Mouse (Mus musculus): ENCODE results near the gene Prr13. TPM values are rescaled to one million over a fixed set of nuclear protein-coding genes. Genes with fewer than 3 reads are reported as not detected.

Gene Prr13
- polyA plus RNA-seq, 1 experiment from 2014 or later: 394 TPM

DNA sequence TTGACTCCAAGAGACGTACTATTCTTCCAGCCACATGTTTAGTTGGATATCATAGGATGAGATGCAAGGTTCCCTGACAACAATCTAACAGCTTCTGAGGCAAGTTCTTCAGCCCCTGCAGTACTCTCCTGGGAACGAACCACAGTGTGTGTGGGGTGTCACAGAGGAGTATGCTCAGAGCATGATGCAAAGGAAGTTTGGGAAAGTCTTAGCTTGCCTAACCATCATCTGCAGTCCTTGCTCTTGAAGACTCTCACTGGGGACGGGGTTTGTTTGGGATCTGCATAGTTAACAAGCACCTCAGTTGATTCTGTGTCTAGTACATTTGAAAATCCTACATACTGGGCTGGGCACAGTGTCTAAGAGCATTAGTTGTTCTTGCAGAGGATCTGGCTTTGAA, 49.5 kb downstream of the Prr13 start:
- no peak overlapping the region for H3K4me2 ChIP-seq (replicated peaks; ENCODE audit: low read depth)
- peaks cover 7% of the 10 kb centered on the region for H3K36me3 ChIP-seq (ENCODE audit: control insufficient read depth, insufficient read depth)
- no peak for ATAC-seq
- no peak overlapping the region for H3K27ac ChIP-seq (ENCODE audit: low read depth, low read length)
- H3K27me3 ChIP-seq (replicated peaks; ENCODE audit: control insufficient read depth, insufficient read depth, low read length): no peaks in the 10 kb centered on the region
- WGBS: 84% methylated on average over 3 of the region's 3 CpGs
- H3K4me1 ChIP-seq (replicated peaks; ENCODE audit: control insufficient read depth, insufficient read depth, low read length): no peaks in the 10 kb centered on the region
- H3K9ac ChIP-seq (ENCODE audit: low read depth, low read length): no peak overlapping the region
- no peaks in the 10 kb centered on the region for H3K9me3 ChIP-seq (ENCODE audit: control insufficient read depth)
- TF ChIP-seq CTCF (IDR thresholded peaks at IDR 0.05; ENCODE audit: low read depth): no peak
- H3K4me3 ChIP-seq (ENCODE audit: low read depth, low read length): no peak overlapping the region

- H3K36me3 ChIP-seq (ENCODE audit: control insufficient read depth, insufficient read depth): no peaks in the 10 kb centered on the region; the same call in 1 of the 2 replicates
- H3K4me1 ChIP-seq (replicated peaks; ENCODE audit: control insufficient read depth, insufficient read depth, low read length): no peaks in the 10 kb centered on the region
- peak; percentile 17; the same call in 1 of the 2 replicates for ATAC-seq
These were observed 51.3 kb downstream of the Prr13 start for GRCm38 (mm10) chr15:102510110-102510509.

DNA sequence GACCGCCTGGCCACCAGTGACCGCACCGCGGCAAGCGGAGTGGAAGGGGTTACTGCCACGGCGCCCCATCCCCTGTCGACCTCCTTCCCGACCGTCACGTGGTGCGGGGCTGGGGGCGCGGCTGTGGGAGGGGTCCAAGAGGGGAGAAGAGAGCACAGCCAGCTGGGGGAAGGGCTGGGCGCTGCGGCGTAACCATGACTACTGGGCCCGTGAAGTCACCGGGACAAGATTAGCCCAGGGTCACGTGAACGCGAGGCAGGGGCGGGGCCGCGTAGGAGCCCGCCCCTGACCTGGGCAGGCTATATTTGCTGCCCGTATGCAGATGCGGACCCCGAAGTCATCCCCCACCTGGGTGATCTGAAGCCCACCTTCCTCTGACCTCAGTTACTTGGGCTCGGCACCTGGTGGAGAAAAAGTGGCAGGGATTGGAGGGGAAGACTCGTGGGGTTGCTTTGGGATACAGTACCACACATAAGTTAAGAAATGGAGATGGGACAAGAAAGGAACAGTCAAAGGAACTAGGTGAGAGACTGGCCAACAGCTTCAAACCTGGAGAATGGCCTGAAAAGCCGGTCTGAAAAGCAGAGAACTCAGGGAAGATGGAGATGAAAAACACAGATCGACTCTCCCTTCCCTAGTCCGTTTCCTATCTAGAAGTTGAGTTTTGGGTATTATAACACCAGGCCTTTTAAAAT, 51.9 kb downstream of the Prr13 start:
- H3K27me3 ChIP-seq (replicated peaks; ENCODE audit: control insufficient read depth, insufficient read depth, low read length): no peaks in the 10 kb centered on the region
- peak overlapping the region; percentile 96 for H3K4me2 ChIP-seq (replicated peaks; ENCODE audit: low read depth)
- H3K27ac ChIP-seq (ENCODE audit: low read depth, low read length): peak overlapping the region; percentile 16; the same call in 1 of the 2 replicates
- H3K4me3 ChIP-seq (ENCODE audit: low read depth, low read length): peak overlapping the region; percentile 62
- TF ChIP-seq CTCF (IDR thresholded peaks at IDR 0.05; ENCODE audit: low read depth): no peak
- ATAC-seq: peak; percentile 82
- H3K9me3 ChIP-seq (ENCODE audit: control insufficient read depth): no peaks in the 10 kb centered on the region
- no peaks in the 10 kb centered on the region for H3K4me1 ChIP-seq (replicated peaks; ENCODE audit: control insufficient read depth, insufficient read depth, low read length)
- H3K36me3 ChIP-seq (ENCODE audit: control insufficient read depth, insufficient read depth): no peaks in the 10 kb centered on the region
- WGBS: 3% methylated on average over 34 of the region's 34 CpGs
- peak overlapping the region; percentile 41 for H3K9ac ChIP-seq (ENCODE audit: low read depth, low read length)

More at GRCm38 (mm10) chr15:102510110-102510509, 51.3 kb downstream of the Prr13 start:
- H3K27me3 ChIP-seq (replicated peaks; ENCODE audit: control insufficient read depth, insufficient read depth, low read length): no peaks in the 10 kb centered on the region
- H3K4me2 ChIP-seq (replicated peaks; ENCODE audit: low read depth): peak overlapping the region; percentile 96
- peak overlapping the region; percentile 41 for H3K9ac ChIP-seq (ENCODE audit: low read depth, low read length)
- 8% methylated on average over 9 of the region's 9 CpGs for WGBS
- peak overlapping the region; percentile 15; the same call in 1 of the 2 replicates for H3K27ac ChIP-seq (ENCODE audit: low read depth, low read length)
- no peaks in the 10 kb centered on the region for H3K9me3 ChIP-seq (ENCODE audit: control insufficient read depth)
- H3K4me3 ChIP-seq (ENCODE audit: low read depth, low read length): peak overlapping the region; percentile 62
- TF ChIP-seq CTCF (IDR thresholded peaks at IDR 0.05; ENCODE audit: low read depth): no peak

DNA sequence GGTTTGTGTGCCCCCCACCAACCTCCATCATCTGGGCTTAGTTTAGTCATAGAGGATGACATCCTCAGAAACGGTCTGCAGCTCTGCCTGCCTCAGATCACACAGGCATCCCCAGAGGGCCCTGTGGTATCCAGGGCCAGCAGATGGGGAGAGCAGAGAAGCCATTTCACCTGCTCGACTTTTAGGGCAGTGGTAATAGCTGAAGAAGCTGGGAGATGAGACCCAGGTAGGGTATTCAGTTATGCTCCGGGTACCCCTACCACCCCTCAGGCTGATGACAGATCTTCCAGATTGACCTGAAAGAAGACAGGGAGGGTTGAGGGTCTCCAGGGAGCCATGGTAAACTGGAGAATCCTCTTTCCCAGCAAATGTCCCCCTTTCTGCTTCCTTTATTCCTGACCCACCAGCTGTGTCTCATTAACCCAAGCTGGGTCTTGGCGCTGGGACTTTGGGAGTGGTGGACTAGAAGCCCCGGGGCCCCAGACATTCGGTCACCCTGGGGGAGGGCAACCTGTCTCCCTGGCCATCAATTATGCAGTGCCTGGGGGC, 52.5 kb downstream of the Prr13 start:
- Histone ChIP-seq H3K36me3 (ENCODE audit: control insufficient read depth, insufficient read depth) (no peaks in the 10 kb centered on the region), H3K4me1 (replicated peaks; ENCODE audit: control insufficient read depth, insufficient read depth, low read length) (no peaks in the 10 kb centered on the region), H3K27ac (ENCODE audit: low read depth, low read length) (0 out of 2 replicates have a peak overlapping the region, but pooled peaks have one; percentile 29), H3K27me3 (replicated peaks; ENCODE audit: control insufficient read depth, insufficient read depth, low read length) (no peaks in the 10 kb centered on the region), H3K9me3 (ENCODE audit: control insufficient read depth) (no peaks in the 10 kb centered on the region), H3K4me3 (ENCODE audit: low read depth, low read length) (no peak overlapping the region), H3K4me2 (replicated peaks; ENCODE audit: low read depth) (peak overlapping the region; percentile 96), H3K9ac (ENCODE audit: low read depth, low read length) (no peak overlapping the region)
- 36% methylated on average over 6 of the region's 6 CpGs for WGBS
- ATAC-seq: no peak
- TF ChIP-seq CTCF (IDR thresholded peaks at IDR 0.05; ENCODE audit: low read depth): no peak

- H3K9ac ChIP-seq (ENCODE audit: low read depth, low read length): no peak overlapping the region
- no peaks in the 10 kb centered on the region for H3K9me3 ChIP-seq (ENCODE audit: control insufficient read depth)
- no peak overlapping the region for H3K4me3 ChIP-seq (ENCODE audit: low read depth, low read length)
- no peak for ATAC-seq
- no peak overlapping the region for H3K27ac ChIP-seq (ENCODE audit: low read depth, low read length)
- no peak overlapping the region for H3K4me2 ChIP-seq (replicated peaks; ENCODE audit: low read depth)
- H3K27me3 ChIP-seq (replicated peaks; ENCODE audit: control insufficient read depth, insufficient read depth, low read length): no peaks in the 10 kb centered on the region
- TF ChIP-seq CTCF (IDR thresholded peaks at IDR 0.05; ENCODE audit: low read depth): no peak
- 57% methylated on average over 5 of the region's 5 CpGs for WGBS
- no peaks in the 10 kb centered on the region for H3K4me1 ChIP-seq (replicated peaks; ENCODE audit: control insufficient read depth, insufficient read depth, low read length)
- no peaks in the 10 kb centered on the region for H3K36me3 ChIP-seq (ENCODE audit: control insufficient read depth, insufficient read depth)
These were observed 53.2 kb downstream of the Prr13 start for GRCm38 (mm10) chr15:102512010-102512409.

Other genes starting within 250 kb of the Prr13 start
- gene Itgb7, start 227.1 kb upstream of the Prr13 start, polyA plus RNA-seq (2015; fragmentation: Nextera tagmentation; extraction: Ambion mirVana): 2.6 and 2.9 TPM in 2 replicates
- gene Rarg, start 201.5 kb upstream of the Prr13 start, polyA plus RNA-seq (2015; fragmentation: Nextera tagmentation; extraction: Ambion mirVana): 5.9 and 7.3 TPM in 2 replicates
- 0.07 TPM in 1 of 2 replicates, not detected in the other for gene Gm9918, start 188.5 kb upstream of the Prr13 start, polyA plus RNA-seq (2015; fragmentation: Nextera tagmentation; extraction: Ambion mirVana)
- 80.4 and 81.1 TPM in 2 replicates for gene Mfsd5, start 179.6 kb upstream of the Prr13 start, polyA plus RNA-seq (2015; fragmentation: Nextera tagmentation; extraction: Ambion mirVana)
- gene Espl1, start 162.8 kb upstream of the Prr13 start, polyA plus RNA-seq (2015; fragmentation: Nextera tagmentation; extraction: Ambion mirVana): 4.7 and 5.4 TPM in 2 replicates
- 339 and 341 TPM in 2 replicates for gene Pfdn5, start 132.9 kb upstream of the Prr13 start, polyA plus RNA-seq (2015; fragmentation: Nextera tagmentation; extraction: Ambion mirVana)
- 35.8 and 41.5 TPM in 2 replicates for gene Myg1, start 127.3 kb upstream of the Prr13 start, polyA plus RNA-seq (2015; fragmentation: Nextera tagmentation; extraction: Ambion mirVana)
- 15.0 and 16.8 TPM in 2 replicates for gene Aaas, start 108.3 kb upstream of the Prr13 start, polyA plus RNA-seq (2015; fragmentation: Nextera tagmentation; extraction: Ambion mirVana)
- gene Sp7, start 91.8 kb upstream of the Prr13 start, polyA plus RNA-seq (2015; fragmentation: Nextera tagmentation; extraction: Ambion mirVana): 0.07 and 0.14 TPM in 2 replicates
- gene Sp1, start 52.9 kb upstream of the Prr13 start, polyA plus RNA-seq (2015; fragmentation: Nextera tagmentation; extraction: Ambion mirVana): 5.6 and 5.8 TPM in 2 replicates
- gene Amhr2, start 13.7 kb upstream of the Prr13 start, polyA plus RNA-seq (2015; fragmentation: Nextera tagmentation; extraction: Ambion mirVana): 0.35 and 0.50 TPM in 2 replicates
- gene Pcbp2, start 11.5 kb downstream of the Prr13 start, polyA plus RNA-seq (2015; fragmentation: Nextera tagmentation; extraction: Ambion mirVana): 109 and 115 TPM in 2 replicates
- gene Gm10337, start 44.7 kb downstream of the Prr13 start, polyA plus RNA-seq (2015; fragmentation: Nextera tagmentation; extraction: Ambion mirVana): 3.5 TPM in 1 of 2 replicates, not detected in the other
- 3.1 and 3.5 TPM in 2 replicates for gene Map3k12, start 58.0 kb downstream of the Prr13 start, polyA plus RNA-seq (2015; fragmentation: Nextera tagmentation; extraction: Ambion mirVana)
- 50.2 and 50.4 TPM in 2 replicates for gene Tarbp2, start 59.2 kb downstream of the Prr13 start, polyA plus RNA-seq (2015; fragmentation: Nextera tagmentation; extraction: Ambion mirVana)
- 1.1 TPM in 2 replicates for gene Npff, start 65.9 kb downstream of the Prr13 start, polyA plus RNA-seq (2015; fragmentation: Nextera tagmentation; extraction: Ambion mirVana)
- gene Gm28047, start 166.0 kb downstream of the Prr13 start, polyA plus RNA-seq (2015; fragmentation: Nextera tagmentation; extraction: Ambion mirVana): not detected in 2 replicates
- gene Atf7, start 166.4 kb downstream of the Prr13 start, polyA plus RNA-seq (2015; fragmentation: Nextera tagmentation; extraction: Ambion mirVana): 15.0 and 17.1 TPM in 2 replicates
- 74.5 and 77.9 TPM in 2 replicates for gene Atp5g2, start 213.3 kb downstream of the Prr13 start, polyA plus RNA-seq (2015; fragmentation: Nextera tagmentation; extraction: Ambion mirVana)